Mouse (Mus musculus) naive thymus-derived CD4-positive, alpha-beta T cell, adult 2 months (primary cell): Measurements from ENCODE around the gene Adam1b.

Experiments used
- DNase-seq: peaks from one replicate; pipeline ENCODE4 v3.0.0-alpha.2; 2011; ENCODE audit warnings: low read depth

Gene Adam1b

GRCm38 (mm10) chr5:121493305-121493704, 9.9 kb downstream of the Adam1b start:
- DNase-seq = no peak

DNA sequence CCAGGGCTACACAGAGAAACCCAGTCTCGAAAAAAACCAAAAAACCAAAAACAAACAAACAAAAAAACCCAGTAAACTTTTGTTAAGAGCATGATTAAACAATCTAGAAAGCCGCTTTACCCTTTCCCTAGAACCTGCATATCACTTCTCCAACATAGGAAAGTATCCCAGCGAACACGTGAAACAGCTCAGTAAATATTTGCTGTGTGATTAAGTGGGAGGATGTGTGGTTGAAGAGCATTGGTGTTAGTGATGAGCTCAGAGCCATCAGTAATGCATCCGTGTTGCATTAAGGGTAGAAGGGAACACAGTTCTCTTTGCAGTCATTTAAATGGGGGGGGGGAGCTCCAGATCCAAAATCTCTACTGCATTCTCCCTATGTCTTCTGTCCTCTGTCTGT, 18.4 kb downstream of the Adam1b start:
- no peak for DNase-seq

DNA sequence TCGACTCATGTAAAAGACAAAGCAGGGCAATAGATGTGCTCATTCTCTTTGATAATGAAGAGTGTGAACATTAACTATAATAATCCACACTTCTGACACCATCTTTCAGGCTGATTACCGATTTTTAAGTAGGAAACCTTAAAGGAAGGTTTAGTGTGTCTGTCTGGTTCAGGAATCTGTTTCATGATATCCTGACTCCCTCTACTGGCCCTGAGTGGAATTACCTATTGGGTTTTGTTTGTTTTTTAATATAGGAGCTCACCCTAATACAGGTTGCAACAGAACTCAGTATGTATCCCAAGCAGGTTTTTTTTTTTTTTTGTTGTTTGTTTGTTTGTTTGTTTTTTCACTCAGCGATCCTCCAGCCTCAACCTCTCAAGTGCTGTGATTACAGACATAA, 25.6 kb downstream of the Adam1b start:
- DNase-seq = peak; percentile 83

DNA sequence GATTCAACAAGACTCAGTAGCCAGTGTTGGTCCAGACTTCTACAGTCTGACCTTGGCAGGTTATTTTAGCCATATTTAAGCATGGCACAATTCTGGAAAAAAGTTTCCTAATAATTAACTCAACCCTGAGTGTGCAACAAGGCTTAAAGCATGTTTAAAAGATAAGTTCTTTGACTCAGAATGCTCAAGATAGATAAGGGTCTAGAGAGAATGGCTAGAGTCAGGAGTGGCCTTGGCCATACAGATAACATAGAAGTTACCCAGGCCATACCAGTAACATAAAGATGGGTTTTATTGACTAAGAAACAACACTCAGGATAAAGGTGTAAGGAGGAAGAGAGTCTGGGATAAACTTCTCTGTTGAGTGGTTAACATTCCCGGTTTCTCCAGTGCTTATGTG, 27.2 kb downstream of the Adam1b start:
- DNase-seq = no peak

DNA sequence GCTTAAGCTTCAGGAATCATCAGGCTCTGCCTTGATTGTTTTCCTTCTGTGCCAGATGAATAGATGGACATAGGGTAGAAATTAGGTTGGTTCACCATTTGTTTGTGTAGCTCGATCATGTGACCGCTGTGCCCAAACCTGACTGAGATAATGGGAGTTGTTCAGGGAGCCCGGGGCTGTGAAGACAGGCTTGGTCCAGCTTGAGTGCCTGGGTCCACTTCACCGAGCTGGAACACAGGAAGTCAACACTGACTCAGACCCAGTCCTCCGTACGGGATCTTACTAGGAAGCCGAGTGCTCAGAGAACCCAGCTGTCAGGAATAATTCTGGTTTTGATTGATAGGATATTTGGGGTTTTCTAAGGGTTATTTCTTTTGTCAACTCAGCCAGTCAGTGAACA, 28.6 kb downstream of the Adam1b start:
- no peak for DNase-seq

DNA sequence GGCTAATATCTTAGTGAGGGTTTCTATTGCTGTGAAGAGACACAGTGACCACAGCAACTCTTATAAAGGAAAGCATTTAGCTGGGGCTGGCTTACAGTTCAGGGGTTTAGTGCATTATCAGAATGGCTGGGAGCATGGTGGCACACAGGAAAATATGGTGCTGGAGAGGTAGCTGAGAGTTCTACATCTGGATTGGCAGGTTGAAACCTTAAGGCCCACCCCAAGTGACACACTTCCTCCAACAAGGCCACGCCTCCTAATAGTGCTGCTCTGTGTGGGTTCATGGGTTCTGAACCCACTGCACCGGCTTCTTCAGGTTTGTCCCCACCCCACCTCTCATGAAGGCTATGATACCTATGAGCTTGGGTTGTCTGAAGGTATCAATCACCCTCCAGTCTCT, 30.8 kb downstream of the Adam1b start:
- DNase-seq = no peak

DNA sequence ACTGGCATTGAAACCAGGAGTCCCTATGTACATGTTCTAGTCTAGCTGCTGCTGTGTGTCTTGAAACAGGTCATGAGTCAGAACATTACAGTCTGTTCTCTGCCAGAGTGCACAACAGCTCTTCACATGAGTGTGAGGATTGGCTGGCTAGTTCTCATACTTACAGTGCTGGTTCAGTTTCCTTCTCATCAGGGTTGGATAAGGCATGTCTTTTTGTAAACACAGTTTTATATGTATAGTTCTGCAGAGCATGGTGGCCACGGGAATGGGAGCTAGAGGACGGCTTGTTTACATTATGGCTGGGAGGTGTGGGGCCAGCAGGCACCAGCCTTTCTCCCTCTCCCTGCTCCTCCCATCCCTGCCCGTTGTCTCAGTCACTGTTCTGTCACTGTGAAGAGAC, 33.7 kb downstream of the Adam1b start:
- DNase-seq = no peak

- no peak for DNase-seq
Measured at GRCm38 (mm10) chr5:121463601-121464250, 39.5 kb downstream of the Adam1b start.

GRCm38 (mm10) chr5:121462967-121463366, 40.3 kb downstream of the Adam1b start:
- no peak for DNase-seq

DNA sequence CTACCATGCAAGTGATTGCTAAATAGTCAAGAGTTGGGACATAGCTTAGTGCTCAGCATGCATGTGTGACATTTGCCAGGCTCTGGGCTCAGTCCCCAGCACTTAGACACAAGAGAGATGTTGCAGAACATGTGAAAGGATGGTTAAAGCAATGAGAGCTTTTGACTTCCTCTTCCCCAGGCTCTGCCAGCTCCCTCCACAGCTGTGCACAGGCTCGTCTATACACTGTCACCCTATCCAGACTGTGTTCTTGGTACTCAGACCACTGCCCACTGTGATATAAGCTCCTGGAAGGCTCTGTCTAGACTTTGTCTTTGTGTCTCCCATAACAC, 41.1 kb downstream of the Adam1b start:
- no peak for DNase-seq

DNA sequence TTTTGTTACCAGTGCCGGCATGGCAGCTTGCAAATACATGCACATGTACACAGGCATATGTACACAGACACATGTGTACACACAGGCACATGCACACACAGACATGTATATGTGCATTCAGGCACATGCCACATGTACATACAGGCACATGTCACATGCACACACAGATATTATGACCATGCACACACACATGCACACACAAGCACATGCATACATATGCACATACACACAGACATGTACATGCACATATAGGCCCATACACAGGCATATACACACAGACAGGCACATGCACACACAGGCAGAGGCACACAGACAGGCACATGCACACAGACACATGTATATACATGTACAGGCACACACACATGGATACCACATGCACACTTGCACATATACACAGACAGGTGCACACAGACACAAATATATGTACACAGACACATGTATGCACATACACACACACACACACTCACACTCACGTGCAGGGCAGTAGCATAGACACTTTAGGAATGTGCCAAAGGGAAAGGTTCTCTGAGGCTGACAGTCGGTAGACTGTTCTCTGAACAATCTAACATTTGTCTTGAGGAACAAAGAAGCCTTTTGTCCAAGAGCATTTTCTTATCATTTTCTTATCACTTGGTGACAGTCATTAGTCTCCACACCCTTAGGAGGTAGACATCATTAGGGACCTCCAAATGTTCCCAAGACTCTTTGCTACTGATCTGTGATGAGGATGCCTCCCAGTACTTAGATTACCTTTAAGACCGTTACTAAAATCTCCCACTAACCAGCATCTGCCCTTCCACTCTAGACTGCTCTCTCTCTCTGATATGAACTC, 41.7 kb downstream of the Adam1b start:
- DNase-seq = no peak

GRCm38 (mm10) chr5:121455510-121456265, 47.5 kb downstream of the Adam1b start:
- DNase-seq = no peak

GRCm38 (mm10) chr5:121454503-121454782, 48.8 kb downstream of the Adam1b start:
- DNase-seq = no peak

GRCm38 (mm10) chr5:121453743-121454502, 49.3 kb downstream of the Adam1b start:
- DNase-seq = no peak

- no peak for DNase-seq
Measured at GRCm38 (mm10) chr5:121452906-121453305, 50.3 kb downstream of the Adam1b start.

- peak; percentile 99 for DNase-seq
Measured at GRCm38 (mm10) chr5:121452026-121452869, 51.0 kb downstream of the Adam1b start, which contains the start of gene Erp29. Gene Erp29, minus strand, starts transcription at chr5:121452506.

DNA sequence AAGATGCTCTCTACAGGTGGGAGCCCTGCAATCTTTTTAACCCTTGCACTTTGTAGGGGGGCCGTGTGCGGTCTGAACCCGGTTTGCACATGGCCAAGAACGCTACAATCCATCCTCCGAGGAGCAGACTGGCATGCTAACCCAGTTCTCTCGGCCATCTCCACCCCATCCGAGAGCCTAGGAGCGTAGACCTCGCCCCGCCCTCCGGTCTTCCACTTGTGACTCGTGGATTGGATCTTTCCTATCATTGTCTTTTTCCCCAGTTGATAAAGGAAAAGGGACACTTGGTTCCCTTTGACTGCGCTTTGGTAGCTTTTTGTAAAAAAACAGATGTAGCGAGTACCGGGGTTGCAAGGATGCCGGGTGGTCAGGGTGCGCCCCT, 51.6 kb downstream of the Adam1b start, which contains the start of gene Tmem116:
TSS of gene Tmem116 (plus strand) at position 250 of the 382 bp plus-strand sequence.
- DNase-seq = no peak

DNA sequence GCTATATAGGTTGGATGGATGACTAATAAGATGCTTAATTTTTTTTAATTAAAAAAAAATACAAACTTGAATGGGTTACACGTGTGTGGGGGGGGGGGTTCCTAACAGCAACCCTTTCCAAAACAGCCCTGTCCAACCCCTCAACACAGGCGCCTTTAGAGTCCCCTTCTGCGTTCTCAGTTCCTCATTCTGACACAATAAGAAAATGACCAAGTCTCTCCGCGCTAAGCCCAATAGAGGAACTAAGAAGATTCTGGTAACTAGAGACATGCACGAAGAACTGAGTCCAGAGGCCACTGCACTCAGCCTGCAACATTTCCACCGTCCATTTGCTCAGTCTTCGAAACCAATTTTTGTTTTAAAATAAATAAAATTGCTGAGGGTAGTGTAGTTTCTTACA, 52.0 kb downstream of the Adam1b start:
- DNase-seq = no peak

GRCm38 (mm10) chr5:121450476-121450875, 52.8 kb downstream of the Adam1b start:
- DNase-seq = no peak
